Mouse (Mus musculus) fibroblast of lung, adult 2 months (primary cell): ENCODE measurements at regions not wholly inside any gene's neighbourhood (a gene's known extent, or its start where the extent isn't known, plus 50 kb on each side); places are given as distances from the start of the nearest gene placed in this dataset.

Source experiments
- DNase-seq: peaks from one replicate; pipeline ENCODE4 v3.0.0-alpha.2; 2011; ENCODE audit warnings: low read depth

DNA sequence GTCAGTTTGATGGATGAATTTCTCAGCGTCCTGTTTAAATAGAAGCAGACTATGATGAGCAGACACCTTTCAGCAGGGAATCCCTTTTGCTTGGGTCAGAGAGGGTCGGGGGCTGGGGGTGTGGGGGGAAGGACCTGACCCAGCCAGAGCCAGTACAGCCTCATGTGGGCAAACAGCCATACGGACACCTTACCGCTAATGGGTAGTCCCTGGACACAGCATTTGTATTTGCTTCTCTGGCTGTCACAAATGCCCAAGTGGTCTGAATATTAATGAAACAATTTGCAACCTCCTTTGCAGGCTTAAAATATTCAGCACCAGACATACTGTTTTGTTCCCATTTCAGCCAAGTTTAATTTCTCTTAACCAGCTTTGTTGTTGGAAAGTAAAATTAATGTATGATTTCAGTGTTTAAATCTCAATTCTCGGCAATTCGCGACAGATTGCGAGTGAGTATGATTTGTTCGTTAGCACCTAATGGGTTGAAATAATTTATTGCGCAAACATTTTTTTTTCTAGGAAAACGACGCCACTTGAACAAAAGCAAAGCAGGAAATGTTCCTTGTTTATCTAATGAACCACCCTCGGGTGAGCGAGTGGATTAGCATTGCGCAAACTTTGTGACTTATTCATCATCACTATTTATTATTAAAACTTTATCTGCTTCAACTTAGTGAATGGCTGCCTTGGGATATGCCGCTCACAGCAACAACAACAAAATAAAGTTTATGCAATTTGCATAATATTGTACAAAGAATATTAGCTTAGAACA is 166.2 kb downstream of the Cdh26 start:
- no peak for DNase-seq

DNA sequence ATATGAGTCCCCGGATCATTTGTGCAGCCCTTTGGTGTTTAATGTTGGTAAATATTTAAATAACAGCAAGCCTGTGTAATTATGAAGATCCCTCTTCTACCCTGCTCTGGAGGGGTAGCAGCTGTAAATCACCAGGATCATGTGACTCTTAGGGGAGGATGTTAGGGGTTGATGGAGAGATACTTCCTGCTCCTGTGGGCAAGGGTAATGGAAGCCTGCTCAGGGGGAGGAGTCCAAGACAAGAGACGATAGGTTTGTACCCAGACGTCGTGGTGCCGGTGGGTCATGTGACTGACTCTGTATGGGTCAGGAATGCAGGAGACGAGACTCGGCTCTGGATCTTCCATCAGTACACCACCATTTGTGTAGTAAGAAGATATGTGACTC is 166.7 kb downstream of the Cdh26 start:
- no peak for DNase-seq

DNA sequence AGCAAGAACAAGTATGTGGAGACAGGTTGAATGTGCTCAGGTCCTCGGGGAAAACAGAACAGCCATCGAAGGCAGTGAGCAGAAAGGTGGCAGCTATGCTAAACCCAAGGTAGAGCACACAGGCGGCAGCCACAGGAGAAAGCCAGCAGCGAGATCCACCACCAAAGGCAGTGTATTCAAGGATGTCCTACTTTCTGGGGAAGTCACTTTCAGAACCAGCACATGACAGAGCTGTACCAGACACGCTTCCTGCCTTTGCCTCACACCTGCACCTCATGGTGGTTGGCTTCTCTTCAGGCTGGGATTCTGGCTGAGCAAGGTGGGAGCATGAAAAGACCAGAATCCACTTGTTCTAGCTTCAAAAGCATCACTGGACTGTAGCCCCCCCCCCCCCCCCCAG is 168.0 kb downstream of the Cdh26 start:
- no peak for DNase-seq

DNA sequence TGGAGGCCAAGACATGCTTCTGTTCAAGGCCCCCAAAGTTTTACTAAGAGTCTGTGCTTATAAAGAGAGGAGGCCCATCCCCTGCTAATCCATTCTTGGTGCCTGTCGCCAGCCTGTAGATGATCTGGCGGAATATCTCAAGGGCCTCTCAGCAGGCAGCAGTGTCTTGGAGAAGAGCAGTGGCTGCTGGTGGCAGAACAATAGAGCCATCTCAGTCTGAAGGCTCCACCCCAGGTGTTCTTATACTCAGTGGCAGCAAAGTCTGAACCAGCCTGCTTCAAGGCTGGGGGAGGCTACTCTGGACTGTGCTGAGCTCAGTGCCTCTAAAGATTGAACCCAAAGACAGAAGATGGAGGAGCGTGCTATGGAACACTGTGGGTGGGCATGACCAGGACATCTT is 168.5 kb downstream of the Cdh26 start:
- no peak for DNase-seq

DNA sequence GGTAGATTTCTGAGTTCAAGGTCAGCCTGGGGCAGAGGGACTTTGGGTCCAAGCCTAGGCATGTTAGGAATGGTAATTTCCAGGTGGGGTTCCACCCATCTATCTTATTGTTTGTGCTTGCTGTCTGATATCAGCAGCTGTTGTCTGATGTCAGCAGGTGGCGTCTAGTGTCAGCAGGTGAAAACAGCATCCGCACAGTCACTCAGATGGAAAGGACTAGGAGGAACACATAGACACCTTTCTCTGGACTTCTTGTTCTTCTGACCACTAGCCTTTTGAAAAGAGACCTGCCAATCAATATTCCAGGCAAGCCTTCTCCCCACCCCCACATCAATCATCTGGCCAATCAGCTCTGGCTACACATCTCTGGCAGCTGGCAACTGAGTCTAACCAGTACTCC is 173.1 kb downstream of the Cdh26 start:
- no peak for DNase-seq

DNA sequence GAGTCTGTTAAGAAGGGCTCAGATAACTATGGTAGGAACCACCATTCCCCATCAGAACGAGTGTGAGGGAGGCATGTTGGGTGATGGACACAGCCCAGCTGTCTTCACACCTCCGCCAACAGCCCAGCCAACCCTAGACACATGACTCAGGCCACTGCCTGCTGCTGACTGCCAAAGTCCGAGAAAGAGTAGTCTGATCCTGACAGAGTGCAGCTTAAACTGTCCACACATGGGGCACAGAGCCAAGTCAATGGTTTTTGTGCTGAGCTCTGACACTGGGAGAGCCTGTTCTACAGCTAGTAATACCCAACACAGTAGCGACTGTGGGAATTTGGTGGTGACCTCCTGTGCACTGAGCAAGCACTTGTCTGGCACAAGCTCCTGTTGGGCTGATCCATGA is 176.4 kb downstream of the Cdh26 start:
- DNase-seq: no peak

DNA sequence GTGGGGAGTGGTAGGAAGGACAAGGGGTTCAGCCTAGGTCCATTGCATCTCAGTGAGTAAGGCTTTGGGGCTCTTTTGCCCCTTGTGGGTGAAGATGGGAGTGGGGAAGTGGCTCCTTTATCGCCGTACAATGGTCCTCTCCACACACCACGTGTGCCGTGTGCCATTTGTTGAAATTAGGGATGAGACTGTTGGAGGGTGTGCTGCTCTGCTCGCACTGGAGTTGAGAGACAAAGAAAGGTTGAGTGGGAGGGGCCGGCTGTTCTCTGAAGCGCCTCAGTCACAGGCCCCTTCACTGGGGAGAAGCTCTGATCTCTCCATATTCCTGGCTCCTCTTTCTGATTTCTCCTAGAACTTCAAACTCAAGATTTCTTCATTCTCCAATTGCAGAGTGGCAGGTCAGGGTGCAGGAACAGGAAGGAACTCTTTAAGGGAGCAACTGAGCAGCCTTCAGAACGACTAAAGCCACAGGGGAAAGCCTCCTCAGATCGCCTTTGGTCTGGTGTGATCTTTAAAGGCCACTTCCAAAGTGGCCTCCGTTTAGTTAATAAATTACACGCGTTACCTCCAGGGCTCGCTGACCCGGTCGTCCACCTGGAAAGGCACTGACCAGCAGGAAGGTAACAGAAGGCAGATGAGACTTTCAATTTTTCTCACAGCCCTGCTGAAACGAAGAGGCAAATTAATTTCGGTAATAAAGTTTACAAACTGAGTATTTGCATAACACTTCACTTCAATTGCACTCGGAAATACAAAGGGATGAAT is 180.1 kb downstream of the Cdh26 start:
- no peak for DNase-seq

DNA sequence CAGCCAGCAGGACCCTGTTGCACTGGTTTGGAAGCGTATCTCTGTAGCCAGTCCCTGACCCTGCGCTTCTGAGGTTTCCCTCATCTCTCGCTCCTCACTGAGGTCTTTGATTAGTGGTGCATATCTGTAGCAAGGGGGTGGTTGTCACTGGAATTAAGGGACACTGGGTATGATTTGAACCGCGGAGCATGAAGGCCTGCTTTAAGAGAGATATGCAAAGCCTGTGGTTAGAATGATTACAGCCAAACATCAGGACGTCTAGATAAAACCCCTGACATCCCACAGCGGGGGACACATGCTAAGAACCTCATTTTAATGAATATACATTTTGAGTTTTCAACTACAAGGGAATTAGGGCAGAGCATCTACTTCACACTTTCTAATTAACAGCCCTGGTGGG is 184.4 kb downstream of the Cdh26 start:
- DNase-seq: no peak

DNA sequence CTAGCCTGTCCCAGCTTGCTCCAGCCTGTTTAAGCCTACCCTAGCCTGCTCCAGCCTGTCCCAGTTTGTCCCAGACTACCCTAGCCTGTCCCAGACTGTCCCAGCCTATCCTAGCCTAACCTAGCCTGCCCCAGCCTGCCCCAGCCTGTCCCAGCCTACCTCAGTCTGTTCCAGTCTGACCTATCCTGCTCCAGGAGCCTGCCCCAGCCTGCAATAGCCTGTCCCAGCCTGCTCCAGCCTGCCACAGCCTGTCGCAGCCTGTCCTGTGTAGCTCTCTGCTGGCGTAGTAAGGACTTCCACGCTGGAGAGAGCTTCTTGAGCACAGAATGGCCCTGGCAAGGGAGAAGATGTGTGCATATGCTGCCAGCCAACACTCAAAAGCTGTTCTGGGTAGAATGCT is 192.5 kb downstream of the Cdh26 start:
- no peak for DNase-seq

DNA sequence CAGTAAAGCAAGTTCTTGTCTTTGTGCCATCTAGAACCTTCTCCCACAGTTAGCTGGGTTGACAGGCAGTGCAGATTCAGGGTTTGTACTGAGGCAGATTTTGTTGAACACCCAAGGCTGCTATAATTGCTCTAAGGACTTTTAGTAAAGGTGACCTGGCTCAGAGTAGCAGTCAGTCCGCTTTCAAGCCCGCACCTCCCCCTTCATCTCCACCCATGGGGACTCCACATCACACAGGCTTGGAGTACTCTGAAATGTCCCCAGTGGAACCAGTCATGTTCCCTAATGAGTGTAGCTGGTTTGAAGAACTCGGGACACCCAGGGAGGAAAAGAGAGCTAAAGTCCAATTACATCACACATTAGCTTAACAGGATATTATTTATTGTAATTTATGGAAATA is 194.1 kb downstream of the Cdh26 start:
- no peak for DNase-seq

DNA sequence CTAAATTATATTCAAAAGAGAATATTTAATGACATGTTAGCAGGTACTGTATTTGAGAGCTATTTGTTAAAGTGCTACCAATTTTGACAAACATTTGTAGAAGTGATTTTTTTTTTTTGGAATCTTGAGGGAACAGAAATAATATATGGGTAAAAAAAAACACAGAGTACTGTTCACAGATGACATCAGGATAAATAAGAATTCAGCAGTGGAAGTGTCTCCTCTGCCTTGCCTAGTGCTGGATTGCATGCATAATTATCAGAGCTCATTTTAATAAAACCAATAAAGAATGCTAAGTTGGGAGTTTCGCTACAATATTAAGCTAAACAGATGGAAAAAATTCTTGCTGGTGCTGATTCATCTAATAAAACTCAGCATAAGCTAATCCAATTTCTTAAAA is 194.6 kb downstream of the Cdh26 start:
- DNase-seq: no peak

DNA sequence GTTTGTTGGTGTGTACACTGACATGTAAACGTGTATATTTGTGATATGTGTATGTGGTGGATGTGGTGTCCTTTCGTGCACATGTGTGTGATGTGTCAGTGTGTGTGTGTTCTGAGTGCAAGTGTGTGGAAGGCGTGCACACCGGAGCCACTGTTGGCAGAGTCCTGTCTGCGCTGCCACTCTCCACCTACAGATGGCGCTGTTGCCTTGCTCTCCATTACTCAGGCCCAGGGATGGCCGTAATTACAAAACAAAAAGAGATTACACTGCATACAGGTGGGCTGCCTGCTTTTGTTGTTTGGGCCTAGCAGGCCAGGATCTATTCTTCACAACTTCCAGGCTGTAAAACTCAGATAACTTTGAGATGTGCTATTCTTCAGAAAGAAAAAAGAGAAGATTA is 199.4 kb downstream of the Cdh26 start:
- no peak for DNase-seq

DNA sequence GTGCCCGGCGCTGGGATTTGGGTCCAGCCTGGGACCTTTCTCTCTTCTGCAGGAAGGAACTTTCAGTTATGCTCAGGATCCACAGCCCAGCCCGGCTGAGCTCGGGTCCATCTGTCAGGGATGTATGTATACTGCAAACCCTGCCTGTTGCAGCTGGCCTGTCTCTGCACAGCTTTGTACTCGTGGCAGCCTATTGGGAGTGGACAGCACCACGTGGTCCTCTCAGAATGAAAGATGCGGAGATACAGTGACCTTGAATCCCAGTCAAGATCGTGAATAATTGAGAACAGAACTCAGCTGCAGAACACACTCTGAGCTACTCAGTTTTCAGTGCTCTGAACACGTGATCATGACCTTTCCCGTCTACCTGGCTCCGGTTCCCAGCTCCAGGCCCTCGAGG is 200.2 kb downstream of the Cdh26 start:
- no peak for DNase-seq

DNA sequence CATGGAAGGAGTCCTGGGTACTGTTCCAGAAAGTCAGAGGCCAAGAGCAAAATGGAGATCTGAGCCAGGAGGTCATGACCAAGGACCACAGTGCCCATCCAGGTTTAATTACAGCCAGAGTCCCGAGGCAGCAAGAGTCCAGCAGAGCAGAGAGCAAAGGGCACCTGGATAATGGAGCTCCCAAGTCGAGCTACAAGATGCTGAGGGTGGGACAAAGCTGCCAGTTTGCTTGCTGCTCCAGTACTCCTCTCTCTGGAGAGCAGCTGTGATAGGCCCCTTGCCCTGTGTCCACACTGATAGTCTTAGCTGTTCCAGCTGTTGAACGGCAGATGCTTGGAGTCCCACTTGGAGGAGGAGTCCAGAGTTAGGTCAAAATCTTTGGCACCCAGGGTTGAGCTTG is 201.0 kb downstream of the Cdh26 start:
- DNase-seq: no peak

DNA sequence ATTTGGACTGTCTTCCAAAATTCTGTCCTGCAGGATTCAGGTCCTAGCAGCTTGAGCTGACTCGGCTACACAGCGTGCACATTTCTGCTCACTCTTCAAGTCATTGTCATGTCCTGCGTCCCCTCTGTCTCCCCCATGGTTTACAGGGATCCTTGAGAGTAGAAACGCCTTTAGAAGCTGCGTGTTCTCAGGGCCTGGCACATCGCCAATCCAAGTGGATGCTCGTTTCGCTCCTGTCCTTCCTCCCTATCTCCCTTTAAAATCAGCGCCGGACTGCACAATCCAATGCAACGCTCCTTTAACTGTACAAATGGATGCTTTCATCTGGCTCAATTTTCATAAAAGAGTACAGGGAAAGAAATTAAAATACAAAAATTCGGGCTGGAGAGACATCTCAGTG is 201.6 kb downstream of the Cdh26 start:
- DNase-seq: no peak

DNA sequence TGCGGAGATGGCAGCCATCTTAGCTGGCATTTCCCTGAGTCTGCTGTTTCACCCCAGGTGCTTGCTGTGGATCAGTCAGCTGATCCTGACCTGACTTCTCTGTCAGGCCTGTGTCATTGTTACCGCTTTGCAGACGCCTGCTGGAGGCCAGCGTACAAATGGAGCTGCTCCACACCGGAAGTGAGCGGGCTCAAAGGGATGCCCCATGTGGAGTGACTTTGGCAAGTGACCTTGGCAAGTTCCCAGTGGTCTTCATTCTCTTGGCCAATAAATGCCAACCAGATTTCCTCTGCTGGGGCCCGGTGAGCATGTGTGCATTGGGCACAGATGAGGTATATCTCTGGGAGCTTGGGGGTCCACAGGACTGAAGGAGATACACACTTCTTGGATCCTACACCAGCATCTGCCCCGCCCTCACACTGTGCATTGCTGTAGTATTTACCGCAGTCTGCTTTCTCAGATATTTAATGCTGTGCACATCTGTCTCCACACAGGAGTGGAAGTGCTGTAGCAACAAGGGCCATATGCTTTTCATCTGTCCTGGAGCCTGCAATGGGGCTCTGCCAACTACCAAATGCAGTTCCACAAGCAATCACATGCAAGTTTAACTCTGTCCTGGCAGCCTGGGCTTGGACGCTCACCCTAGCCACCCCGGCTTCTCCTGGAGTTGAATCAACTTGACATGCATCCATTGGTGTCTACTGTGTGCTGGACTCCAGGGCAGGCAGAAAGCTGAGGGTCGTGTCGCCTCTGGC is 202.7 kb downstream of the Cdh26 start:
- DNase-seq: no peak

DNA sequence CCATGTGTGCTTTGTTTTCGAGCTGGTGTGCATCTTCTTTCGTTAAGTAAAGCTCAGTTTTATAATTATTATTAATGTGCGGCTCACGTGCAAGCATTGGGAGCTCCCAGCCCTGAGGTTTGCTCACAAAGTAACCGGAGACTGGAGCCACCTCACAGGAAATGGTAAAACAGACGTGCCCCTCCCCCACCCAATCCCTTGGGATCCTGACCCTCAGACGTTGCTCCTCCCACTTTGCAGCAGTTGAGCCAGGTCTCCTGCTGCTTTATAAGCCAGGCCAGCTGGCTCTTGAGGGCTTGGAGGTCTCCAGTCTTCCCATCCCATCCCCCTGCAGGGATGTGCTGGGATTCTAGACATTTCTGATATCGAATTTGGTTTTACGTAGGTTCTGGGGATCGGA is 203.8 kb downstream of the Cdh26 start:
- DNase-seq: no peak

DNA sequence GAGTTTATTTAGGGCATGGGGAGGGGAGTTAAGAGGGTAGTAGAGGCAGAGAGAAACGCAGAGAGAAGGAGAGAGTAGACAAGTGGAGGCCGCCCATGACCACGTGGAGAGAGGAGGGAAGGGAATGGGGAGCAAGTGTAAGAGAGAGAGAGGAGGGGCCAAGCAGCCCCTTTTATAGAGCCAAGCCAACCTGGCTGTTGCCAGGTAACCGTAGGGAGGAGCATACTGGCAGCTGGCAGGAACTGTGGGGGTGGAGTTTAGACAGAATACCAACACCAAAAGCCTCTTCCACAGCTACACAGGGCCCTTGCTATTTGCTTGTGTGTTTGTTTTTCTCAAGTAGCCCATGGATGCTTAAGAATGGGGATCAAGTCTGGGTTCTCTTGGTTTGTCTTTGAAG is 205.4 kb downstream of the Cdh26 start:
- DNase-seq: no peak

DNA sequence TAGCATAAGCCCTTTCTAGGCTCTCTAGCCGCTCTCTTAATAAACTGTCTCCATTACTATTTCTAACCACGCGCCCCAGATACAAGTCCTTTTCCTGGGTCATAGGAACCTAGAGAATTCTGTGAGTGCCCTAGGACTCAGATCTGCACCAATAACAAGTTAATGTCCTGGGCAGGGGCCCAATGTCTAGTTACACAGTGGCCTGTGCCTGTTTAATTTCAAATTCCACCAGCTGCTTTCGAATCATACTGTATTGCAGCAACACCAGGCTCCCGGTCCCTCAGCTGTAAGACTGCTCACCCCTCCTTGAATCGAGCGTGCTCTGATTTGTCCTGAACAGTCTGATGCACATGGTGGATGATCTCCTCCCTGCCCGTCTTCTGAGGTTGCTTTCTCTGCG is 206.6 kb downstream of the Cdh26 start:
- no peak for DNase-seq

DNA sequence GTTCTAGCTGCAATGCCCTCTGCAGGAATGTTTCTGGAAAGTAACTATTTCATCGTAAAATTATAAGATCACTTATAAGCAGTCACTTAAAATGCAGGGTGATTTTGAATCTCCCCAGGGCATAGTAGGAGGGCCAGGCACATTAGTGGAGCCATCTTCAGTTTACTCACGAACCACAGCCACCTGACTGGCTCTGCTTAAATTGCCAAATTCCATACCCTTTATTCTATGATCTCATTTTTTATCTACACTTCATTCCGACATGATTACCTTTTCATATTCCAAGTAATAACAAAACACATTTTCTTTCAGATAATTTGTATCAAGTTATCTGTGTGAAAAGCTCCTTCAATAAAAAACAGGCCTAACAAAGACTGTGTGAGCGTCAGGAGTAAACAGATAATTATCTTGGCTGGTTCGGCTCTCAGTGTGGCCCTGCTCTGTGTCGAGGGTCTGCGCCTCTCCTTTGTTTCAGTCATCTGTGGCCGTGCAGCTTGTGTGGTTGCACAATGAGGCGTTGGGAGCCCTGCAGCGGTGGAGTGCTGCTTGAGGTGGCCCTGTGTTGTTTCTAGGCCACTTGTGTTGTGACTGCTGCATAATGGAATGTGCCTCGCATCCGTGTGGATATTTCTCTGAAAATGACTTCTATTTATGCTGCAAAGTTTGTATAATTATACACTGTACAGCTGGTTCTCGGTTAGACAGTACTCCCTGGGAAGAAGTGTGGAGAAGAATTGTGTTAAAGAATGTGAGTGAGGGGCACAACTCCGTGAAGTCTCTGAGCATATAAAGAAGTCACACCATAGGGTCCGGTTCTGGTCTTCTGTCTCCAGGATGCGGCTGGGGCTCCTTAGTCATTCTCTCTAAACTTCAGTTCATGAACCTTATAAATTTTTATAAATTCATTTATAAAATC is 212.1 kb downstream of the Cdh26 start:
- DNase-seq: no peak

DNA sequence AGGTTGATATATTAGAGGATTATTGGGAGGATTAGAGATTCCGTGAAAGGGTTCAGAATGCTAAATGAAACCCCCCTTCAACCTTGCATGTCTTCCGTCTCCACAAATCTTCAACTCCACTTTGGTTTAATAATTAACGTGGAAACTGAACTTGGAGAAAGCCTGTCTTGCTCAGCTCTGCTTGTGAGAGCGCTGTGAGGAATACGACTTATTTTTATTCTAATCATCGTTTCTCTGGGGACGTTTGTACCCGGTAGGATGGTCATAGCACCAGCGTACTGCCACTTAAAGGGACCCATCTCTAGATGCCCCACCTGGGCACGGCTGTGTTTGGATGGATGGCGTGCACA is 212.7 kb downstream of the Cdh26 start:
- no peak for DNase-seq

DNA sequence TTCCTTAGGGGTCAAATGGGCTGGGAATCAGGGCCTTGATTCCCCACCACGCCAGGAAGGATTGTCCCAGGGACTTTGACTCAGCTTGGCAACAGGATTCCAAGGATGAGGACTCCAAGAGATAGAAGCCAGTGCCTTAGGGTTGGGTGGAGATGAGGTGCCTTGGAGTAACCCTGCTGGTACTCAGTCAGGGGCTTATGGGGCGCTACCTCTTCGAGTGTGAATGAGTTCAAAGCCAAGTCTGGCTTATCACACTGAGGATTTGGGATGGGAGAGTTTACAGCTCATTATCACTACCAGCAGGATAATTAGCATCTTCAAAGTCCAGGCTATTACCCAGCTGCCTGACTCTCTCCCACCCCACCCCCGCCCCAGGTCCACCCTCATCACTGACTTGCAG is 213.5 kb downstream of the Cdh26 start:
- DNase-seq: no peak
